Mouse (Mus musculus) kidney, embryonic 16.5 days (tissue): ENCODE data around the gene Prpf38b. TPM values are rescaled to one million over a fixed set of nuclear protein-coding genes. Genes with fewer than 3 reads are reported as not detected.

Source experiments
- ATAC-seq: fragments of 200-750 bp; cut with Nextera tagmentation; 2 replicates; pipeline ENCODE4 v1.8.0; 2017; ENCODE audit warnings: moderate TSS enrichment; ENCODE audit not compliant: low FRiP score, low TSS enrichment
- H3K27ac ChIP-seq: fragments of 300-500 bp; sonication (generic); 2 replicates; pipeline ENCODE4 v1.5.1; 2014; ENCODE audit warnings: low read length
- H3K27me3 ChIP-seq: fragments of 300-500 bp; sonication (generic); 2 replicates; pipeline ENCODE4 v1.6.1; 2014; ENCODE audit warnings: low read length, control low read depth, mixed read lengths; ENCODE audit not compliant: insufficient read depth
- H3K36me3 ChIP-seq: fragments of 300-500 bp; sonication (generic); 2 replicates; pipeline ENCODE4 v1.6.1; 2014; ENCODE audit warnings: low read length, control low read depth, mixed read lengths; ENCODE audit not compliant: insufficient read depth
- H3K4me1 ChIP-seq: fragments of 300-500 bp; sonication (generic); 2 replicates; pipeline ENCODE4 v1.6.1; 2014; ENCODE audit warnings: low read length, control low read depth, mixed read lengths; ENCODE audit not compliant: insufficient read depth
- H3K4me2 ChIP-seq: fragments of 300-500 bp; sonication (generic); replicated peaks from 2 replicates; pipeline ENCODE4 v1.6.1; 2014; ENCODE audit warnings: low read depth, low read length
- H3K4me3 ChIP-seq: fragments of 300-500 bp; sonication (generic); 2 replicates; pipeline ENCODE4 v1.5.1; 2014; ENCODE audit warnings: mild to moderate bottlenecking, low read length
- H3K9ac ChIP-seq: fragments of 300-500 bp; sonication (generic); replicated peaks from 2 replicates; pipeline ENCODE4 v1.6.1; 2014; ENCODE audit warnings: low read length
- H3K9me3 ChIP-seq: fragments of 300-500 bp; sonication (generic); 2 replicates; pipeline ENCODE4 v1.6.1; 2016; ENCODE audit warnings: low read length, control low read depth
- WGBS: fragments of 180-500 bp; shearing (Covaris S2); extraction: QIAGEN DNeasy Blood & Tissue Kit; methylation state at CpG from one replicate; pipeline ENCODE4 v1.1.7; 2014; 5-methylcytosine and 5-hydroxymethylcytosine counted together
- polyA plus RNA-seq: library from polyadenylated mRNA; unstranded; fragments of >200 nt; fragmentation: Nextera tagmentation; extraction: Ambion mirVana; gene quantifications from 2 replicates; pipeline ENCODE4 v1.2.1, GENCODE M21; 2015

The Prpf38b gene
- 68.1 and 69.0 TPM in 2 replicates for polyA plus RNA-seq

GRCm38 (mm10) chr3:108911548-108912413 is at the start of gene Prpf38b:
Gene Prpf38b (minus strand): TSS chr3:108911727.
- H3K9me3 ChIP-seq, result no peaks in the 10 kb centered on the region
- peaks cover 10% of the 10 kb centered on the region for H3K36me3 ChIP-seq
- H3K27me3 ChIP-seq, result no peaks in the 10 kb centered on the region
- peak within 1 kb of the TSS; percentile 82 for H3K4me3 ChIP-seq
- ATAC-seq, result peak; percentile 99
- H3K4me1 ChIP-seq, result peaks cover 13% of the 10 kb centered on the region
- WGBS, result under 1% methylated on average over 53 of the region's 53 CpGs
- H3K9ac ChIP-seq, result peak within 1 kb of the TSS; percentile 93
- peak within 1 kb of the TSS; percentile 95 for H3K4me2 ChIP-seq
- H3K27ac ChIP-seq, result peak within 1 kb of the TSS; percentile 100

GRCm38 (mm10) chr3:108961226-108961625 is 49.7 kb upstream of the Prpf38b start:
- Histone ChIP-seq H3K27ac (no peak overlapping the region), H3K4me1 (0 out of 2 replicates have a peak, but pooled peaks cover 4% of the 10 kb centered on the region), H3K4me2 (no peak overlapping the region), H3K4me3 (no peak overlapping the region), H3K9ac (no peak overlapping the region), H3K27me3 (no peaks in the 10 kb centered on the region), H3K36me3 (no peaks in the 10 kb centered on the region), H3K9me3 (no peaks in the 10 kb centered on the region)
- 41% methylated on average over 7 of the region's 7 CpGs for WGBS
- ATAC-seq, result peak; percentile 47; the same call in 1 of the 2 replicates

GRCm38 (mm10) chr3:108959680-108960295 is 48.3 kb upstream of the Prpf38b start:
- Histone ChIP-seq H3K4me2 (no peak overlapping the region), H3K9me3 (no peaks in the 10 kb centered on the region), H3K4me1 (0 out of 2 replicates have a peak, but pooled peaks cover 4% of the 10 kb centered on the region), H3K4me3 (no peak overlapping the region), H3K36me3 (no peaks in the 10 kb centered on the region), H3K9ac (no peak overlapping the region), H3K27ac (no peak overlapping the region), H3K27me3 (no peaks in the 10 kb centered on the region)
- ATAC-seq, result no peak
- WGBS, result 67% methylated on average over 13 of the region's 13 CpGs

GRCm38 (mm10) chr3:108957976-108958375 is 46.4 kb upstream of the Prpf38b start:
- Histone ChIP-seq H3K4me2 (no peak overlapping the region), H3K27ac (no peak overlapping the region), H3K9me3 (no peaks in the 10 kb centered on the region), H3K36me3 (no peaks in the 10 kb centered on the region), H3K9ac (no peak overlapping the region), H3K4me3 (no peak overlapping the region), H3K27me3 (no peaks in the 10 kb centered on the region), H3K4me1 (0 out of 2 replicates have a peak, but pooled peaks cover 4% of the 10 kb centered on the region)
- no peak for ATAC-seq

DNA sequence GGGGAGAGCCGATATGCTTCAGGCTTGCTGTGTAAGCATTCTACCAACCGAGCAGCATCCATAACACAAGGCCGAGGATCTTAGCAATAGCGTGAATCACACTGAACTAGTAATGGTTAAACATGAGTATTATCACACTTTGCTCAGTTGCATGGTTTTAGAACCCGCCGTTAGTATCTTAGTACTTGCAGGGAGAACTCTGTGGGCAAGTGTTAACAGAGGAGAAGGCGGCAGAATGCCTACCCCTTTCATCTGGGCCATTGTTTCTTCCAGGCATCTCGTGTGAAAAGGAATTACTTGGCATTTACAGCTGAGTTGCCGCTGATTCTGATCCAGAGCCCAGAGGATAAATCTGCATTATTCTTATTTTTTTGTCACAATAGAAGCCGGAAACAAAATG is 29.5 kb upstream of the Prpf38b start:
- Histone ChIP-seq H3K9me3 (peaks cover 12% of the 10 kb centered on the region), H3K4me1 (no peaks in the 10 kb centered on the region), H3K4me2 (no peak overlapping the region), H3K27me3 (no peaks in the 10 kb centered on the region), H3K27ac (no peak overlapping the region), H3K4me3 (no peak overlapping the region), H3K36me3 (no peaks in the 10 kb centered on the region), H3K9ac (no peak overlapping the region)
- 81% methylated on average over 10 of the region's 10 CpGs for WGBS
- ATAC-seq, result no peak

DNA sequence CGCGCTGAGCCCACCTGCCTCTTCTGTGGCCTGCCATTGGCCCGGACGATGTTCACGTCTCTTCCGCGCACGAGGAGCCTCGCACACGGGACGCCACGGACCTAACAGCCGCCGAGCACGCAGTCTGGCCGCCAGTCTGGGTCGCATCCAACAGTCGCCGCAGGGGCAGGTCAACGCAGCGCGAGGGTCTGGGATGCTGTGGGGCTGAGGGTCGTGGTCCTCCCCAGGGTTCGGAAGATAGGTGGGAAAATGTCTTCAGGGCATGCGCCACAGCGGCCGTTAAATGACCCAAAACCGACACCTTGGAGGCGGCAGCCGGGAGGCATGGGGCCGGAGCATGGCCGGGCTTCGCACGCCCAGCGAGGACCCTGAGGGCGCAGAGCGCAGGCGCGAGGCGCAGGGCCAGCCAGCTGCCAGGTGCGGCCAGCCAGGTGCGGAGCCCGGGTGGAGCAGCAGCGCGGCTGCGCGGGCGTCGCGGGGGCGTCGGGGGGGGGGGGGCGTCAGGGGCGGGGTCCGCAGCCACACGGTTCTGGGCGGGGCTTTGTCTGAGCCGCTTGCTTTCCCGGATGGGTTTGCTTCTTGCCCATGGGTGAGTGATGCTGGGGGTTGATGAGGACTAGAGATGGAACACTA is 28.6 kb upstream of the Prpf38b start, which contains the start of gene Gm9857:
TSS of gene Gm9857 (minus strand) at position 445 of the 633 bp plus-strand sequence.
- Histone ChIP-seq H3K9me3 (peaks cover 12% of the 10 kb centered on the region), H3K36me3 (no peaks in the 10 kb centered on the region), H3K27ac (no peak within 1 kb of the TSS), H3K4me1 (no peaks in the 10 kb centered on the region), H3K4me3 (peak within 1 kb of the TSS; percentile 36), H3K9ac (peak within 1 kb of the TSS; percentile 46; the same call in 1 of the 2 replicates), H3K27me3 (no peaks in the 10 kb centered on the region), H3K4me2 (peak within 1 kb of the TSS; percentile 53)
- peak; percentile 84 for ATAC-seq
- 54% methylated on average over 46 of the region's 59 CpGs for WGBS

- H3K4me3 ChIP-seq, result peak within 1 kb of the TSS; percentile 36
- no peaks in the 10 kb centered on the region for H3K27me3 ChIP-seq
- no peak for ATAC-seq
- peak within 1 kb of the TSS; percentile 46; the same call in 1 of the 2 replicates for H3K9ac ChIP-seq
- 73% methylated on average over 5 of the region's 5 CpGs for WGBS
- peaks cover 12% of the 10 kb centered on the region for H3K9me3 ChIP-seq
- no peak within 1 kb of the TSS for H3K27ac ChIP-seq
- H3K4me1 ChIP-seq, result no peaks in the 10 kb centered on the region
- peak within 1 kb of the TSS; percentile 53 for H3K4me2 ChIP-seq
- no peaks in the 10 kb centered on the region for H3K36me3 ChIP-seq
Observed at GRCm38 (mm10) chr3:108939573-108939972, 28.0 kb upstream of the Prpf38b start, which contains the start of gene Henmt1. Gene Henmt1 (plus strand): TSS chr3:108939873.

GRCm38 (mm10) chr3:108938691-108939090 is 27.2 kb upstream of the Prpf38b start:
- H3K36me3 ChIP-seq, result no peaks in the 10 kb centered on the region
- no peak overlapping the region for H3K9ac ChIP-seq
- H3K9me3 ChIP-seq, result peaks cover 12% of the 10 kb centered on the region
- no peaks in the 10 kb centered on the region for H3K4me1 ChIP-seq
- H3K27ac ChIP-seq, result no peak overlapping the region
- no peak for ATAC-seq
- 87% methylated on average over 5 of the region's 5 CpGs for WGBS
- no peak overlapping the region for H3K4me2 ChIP-seq
- no peak overlapping the region for H3K4me3 ChIP-seq
- H3K27me3 ChIP-seq, result no peaks in the 10 kb centered on the region

DNA sequence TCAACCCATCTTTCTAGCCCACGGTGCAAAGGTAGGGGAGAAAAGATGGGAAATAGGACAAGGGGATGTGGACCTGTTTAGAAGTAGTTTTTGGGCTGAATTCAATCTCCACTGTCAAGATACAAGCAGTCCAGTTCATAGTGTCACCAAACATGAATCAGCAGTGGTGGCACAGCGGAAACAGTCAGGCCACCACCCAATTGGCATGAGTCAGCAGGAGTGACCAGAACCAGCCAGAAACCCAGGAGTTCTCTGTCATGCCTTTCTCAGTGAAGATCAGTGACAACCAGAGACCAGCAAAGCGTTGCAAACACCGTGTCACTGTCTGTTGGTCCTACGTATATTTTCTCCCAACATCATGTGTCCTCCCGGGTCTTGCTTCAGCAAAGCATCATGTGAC is 22.0 kb upstream of the Prpf38b start:
- WGBS, result 91% methylated on average over 6 of the region's 6 CpGs
- Histone ChIP-seq H3K27me3 (no peaks in the 10 kb centered on the region), H3K4me2 (no peak overlapping the region), H3K4me1 (no peaks in the 10 kb centered on the region), H3K9ac (no peak overlapping the region), H3K36me3 (no peaks in the 10 kb centered on the region), H3K4me3 (no peak overlapping the region), H3K27ac (no peak overlapping the region), H3K9me3 (peaks cover 9% of the 10 kb centered on the region)
- no peak for ATAC-seq
